Mouse (Mus musculus) megakaryocyte, embryonic 14.5 days (primary cell): ENCODE data around the gene Yipf7.

Source experiments
- FLI1 ChIP-seq: IDR thresholded peaks from 2 replicates; pipeline ENCODE4 v1.6.1; 2012; ENCODE audit warnings: low read length, inconsistent platforms, mixed read lengths
- GATA1 ChIP-seq: IDR thresholded peaks from 3 replicates; pipeline ENCODE4 v1.6.1; 2012; ENCODE audit warnings: mixed read lengths, low read length, inconsistent platforms, borderline replicate concordance

DNA sequence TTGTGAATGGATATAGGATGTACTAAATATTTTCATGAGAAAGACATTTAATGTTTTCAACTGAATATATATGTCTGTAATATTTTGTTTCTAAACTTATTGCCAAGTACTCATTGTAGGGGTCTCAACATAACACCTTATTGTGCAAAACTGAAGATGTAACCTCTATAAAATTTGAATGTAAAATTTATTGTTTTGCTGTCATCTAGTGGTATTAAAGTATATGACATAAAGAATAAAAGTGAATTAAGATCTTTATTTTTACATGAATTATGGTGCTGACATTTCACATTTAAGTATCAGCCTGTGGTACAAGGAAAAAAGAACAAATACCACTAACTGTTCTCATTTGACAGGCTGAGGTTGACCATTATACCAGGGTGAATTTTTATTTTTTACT lies 18.5 kb downstream of the Yipf7 start:
- TF ChIP-seq GATA1 (no peak), FLI1 (no peak)
